Mouse (Mus musculus): Measurements from ENCODE around the gene Rnf8.
A peak's percentile ranks its signal among the peaks of the same experiment; 100 is the strongest.

Rnf8 gene

DNA sequence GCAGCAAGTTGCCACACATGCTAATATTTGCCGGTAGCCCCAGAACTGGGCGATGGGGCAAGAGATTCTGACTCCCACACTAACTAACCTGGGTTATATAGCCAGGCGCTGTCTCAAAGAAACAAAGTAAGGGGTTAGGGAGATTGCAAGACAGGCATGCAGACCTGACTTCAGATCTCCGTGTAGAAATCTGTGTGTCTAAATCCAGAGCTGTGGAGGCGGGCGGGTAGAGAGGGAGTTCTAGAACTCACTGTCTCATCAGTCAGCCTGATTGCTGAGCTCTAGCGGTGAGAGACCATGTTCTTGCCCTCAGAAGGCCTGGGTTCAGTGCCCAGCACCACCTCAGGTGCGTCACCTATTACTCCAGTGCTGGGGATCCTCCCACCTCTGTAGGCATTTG is 8.9 kb downstream of the Rnf8 start:
- no peak for DNase-seq (ENCODE audit: low read depth, low spot score)

DNA sequence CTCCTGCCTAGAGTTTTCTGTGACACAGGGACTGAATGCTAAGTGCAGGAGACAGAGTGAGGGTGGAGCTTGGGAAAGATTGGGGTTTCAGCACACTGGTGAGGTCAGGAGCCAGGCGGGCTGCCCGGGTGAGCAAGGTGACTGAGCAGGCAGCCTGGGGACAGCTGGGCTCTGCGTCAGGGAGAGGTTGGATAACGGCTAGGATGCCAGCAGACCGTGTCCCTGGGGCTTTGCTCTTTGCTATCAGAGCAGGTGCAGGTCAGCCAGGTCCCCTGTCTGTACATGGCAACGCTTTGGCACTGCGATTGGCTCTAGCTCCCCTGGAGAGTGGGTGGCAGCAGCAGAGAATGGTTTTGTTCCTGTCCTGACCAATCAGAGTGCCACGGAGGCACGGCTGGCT is 12.7 kb downstream of the Rnf8 start:
- DNase-seq (ENCODE audit: low read depth, low spot score): no peak

DNA sequence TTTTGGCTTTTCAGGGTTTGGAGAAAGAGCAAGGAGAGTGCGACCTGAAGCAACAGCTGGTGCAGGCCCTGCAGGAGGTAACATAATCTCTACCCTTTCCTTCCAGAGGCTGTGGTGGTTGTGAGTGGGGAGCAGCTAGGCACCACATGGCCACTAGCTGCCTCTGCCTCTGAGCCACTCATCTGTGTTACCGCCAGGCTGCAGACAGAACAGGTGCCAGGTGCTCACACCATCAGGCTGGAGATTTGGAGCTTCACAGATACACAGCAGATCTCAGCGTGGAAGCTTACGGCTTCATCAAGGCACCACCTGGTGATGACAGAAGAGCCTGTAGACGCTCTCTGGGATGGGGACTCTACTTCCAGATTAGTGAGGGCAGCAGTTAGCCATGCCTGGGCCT is 14.4 kb downstream of the Rnf8 start:
- no peak for DNase-seq (ENCODE audit: low read depth, low spot score)

- no peak for DNase-seq (ENCODE audit: low read depth, low spot score)
Measured at GRCm38 (mm10) chr17:29629620-29630019, 15.0 kb downstream of the Rnf8 start.

DNA sequence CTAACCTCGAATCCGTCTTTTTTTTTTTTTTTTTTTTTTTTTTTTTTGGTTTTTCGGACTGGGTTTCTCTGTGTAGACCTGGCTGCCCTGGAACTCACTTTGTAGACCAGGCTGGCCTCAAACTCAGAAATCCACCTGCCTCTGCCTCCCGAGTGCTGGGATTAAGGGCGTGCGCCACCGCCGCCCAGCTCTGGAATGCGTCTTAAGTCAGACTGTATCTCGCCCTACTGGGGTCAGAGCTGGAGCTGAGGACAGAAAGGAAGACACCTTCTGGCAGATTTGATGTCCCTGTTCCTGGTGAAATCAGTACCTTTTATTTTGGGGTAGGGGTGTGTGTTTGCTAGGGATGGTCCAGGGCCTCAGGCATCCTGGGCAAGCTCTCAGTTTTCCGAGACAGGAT is 17.7 kb downstream of the Rnf8 start:
- DNase-seq (ENCODE audit: low read depth, low spot score): no peak

GRCm38 (mm10) chr17:29635492-29635891 is 20.9 kb downstream of the Rnf8 start:
- DNase-seq (ENCODE audit: low read depth, low spot score): no peak

- DNase-seq (ENCODE audit: low read depth, low spot score): no peak
Measured at GRCm38 (mm10) chr17:29636118-29636517, 21.5 kb downstream of the Rnf8 start.

DNA sequence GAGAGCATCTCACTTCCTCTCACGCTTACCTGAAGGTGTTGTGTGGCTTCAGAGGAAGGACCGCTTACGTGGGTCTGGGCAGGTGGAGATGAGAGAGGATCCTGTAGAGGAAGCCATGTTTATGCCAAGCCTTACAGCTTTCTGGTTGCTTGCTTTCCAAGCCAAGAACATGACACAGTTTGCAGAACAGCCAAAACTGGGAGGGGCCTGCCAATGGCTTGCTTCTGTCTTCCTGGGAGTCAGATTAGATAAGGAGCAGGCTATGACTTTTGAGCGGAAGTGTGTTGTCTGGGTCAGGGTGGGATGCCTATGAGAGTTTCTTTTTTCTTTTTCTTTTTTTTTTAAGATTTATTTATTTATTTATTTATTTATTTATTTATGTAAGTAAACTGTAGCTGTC is 22.8 kb downstream of the Rnf8 start:
- no peak for DNase-seq (ENCODE audit: low read depth, low spot score)

- DNase-seq (ENCODE audit: low read depth, low spot score): no peak
Measured at GRCm38 (mm10) chr17:29637895-29638294, 23.3 kb downstream of the Rnf8 start.

DNA sequence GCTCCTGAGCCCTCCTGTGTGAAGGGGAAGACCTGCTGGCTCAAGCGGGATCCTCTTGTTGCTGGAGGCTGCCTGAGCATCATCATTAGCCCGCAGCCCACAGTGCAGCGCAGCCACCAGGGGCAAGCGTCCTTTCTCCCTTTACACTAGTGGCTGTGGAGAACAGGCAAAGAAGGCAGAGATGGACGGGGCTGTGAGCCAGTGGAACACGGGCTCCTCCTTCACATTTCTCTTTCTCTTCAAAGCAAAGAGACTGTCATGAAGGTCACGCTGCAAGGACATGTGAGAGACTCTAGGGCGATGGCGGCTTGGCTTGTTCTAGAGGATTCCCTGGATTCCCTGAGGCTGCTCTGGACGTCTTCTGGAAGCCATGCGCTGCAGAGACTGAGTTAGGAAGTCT is 26.4 kb downstream of the Rnf8 start:
- no peak for DNase-seq (ENCODE audit: low read depth, low spot score)

DNA sequence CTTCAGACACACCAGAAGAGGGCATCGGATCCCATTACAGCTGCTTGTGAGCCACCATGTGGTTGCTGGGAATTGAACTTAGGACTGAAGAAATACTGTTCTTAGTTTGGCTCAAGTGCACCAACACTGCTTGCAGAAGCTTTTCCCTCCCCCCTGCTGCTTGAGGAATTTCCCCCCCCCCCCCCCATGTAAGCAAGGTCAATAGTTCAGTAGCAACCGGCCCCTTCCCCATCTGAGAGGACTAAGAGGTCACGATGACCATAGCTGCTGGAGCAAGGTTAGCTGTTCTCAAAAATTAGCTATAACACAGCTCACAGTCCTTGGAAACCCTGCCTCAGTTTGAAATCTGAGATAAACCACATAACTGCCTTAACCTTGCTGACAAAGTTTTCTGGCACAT is 27.6 kb downstream of the Rnf8 start:
- no peak for DNase-seq (ENCODE audit: low read depth, low spot score)

DNA sequence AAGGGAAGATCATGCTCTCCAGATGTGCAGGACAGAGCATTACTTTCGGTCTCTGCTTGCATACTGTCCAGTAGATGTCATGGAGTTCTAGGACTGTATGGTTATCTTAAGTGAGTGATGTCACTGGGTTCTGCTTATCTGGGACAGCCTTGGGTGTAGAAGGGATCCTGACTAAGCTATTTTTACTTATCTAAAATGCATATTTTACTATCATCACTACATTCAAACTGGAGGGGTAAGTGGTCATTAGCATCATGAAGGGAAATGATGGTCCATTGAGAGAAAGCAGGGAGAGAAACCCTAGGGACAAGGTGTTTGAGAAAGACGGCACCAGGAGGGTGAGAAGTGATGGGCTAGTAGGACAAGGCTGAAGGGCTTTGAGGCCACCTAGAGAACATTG is 43.7 kb downstream of the Rnf8 start:
- DNase-seq (ENCODE audit: low read depth, low spot score): no peak

DNA sequence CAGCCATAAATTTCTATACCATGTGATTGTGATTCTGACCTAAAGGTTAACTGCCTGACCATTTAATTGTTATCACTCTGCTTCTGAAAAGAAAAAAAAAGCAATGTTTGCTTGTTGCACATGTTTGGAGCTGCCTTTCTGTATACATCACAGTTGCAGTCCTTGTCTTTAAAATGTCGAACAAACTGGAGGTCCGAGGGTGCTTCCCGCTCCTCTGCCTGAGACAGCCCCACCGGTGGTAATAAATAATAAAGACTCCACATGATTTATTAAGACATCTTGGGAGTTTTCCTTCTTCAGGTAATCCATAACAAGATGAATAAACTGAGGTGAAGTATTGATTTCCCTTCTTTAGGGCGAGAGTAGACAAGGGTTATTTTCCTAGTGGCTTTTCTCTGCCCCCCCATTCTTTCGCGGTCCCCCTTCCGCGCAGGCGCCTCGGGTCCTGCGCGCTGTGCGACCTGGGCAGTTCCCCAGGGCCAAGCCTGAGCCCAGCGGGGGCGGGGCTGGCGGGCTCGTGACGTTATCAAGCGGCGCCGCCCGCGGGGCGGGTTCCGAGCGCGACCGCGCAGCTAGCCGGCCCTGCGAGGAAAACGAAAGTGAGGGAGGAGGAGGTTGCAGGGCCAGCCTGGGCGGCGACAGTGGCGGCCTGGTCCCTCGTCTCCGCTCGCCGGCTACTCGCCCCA is 45.6 kb downstream of the Rnf8 start, which contains the start of gene Cmtr1:
Gene Cmtr1 (plus strand): TSS at position 520 of the 686 bp plus-strand sequence.
- DNase-seq (ENCODE audit: low read depth, low spot score): peak; percentile 86

DNA sequence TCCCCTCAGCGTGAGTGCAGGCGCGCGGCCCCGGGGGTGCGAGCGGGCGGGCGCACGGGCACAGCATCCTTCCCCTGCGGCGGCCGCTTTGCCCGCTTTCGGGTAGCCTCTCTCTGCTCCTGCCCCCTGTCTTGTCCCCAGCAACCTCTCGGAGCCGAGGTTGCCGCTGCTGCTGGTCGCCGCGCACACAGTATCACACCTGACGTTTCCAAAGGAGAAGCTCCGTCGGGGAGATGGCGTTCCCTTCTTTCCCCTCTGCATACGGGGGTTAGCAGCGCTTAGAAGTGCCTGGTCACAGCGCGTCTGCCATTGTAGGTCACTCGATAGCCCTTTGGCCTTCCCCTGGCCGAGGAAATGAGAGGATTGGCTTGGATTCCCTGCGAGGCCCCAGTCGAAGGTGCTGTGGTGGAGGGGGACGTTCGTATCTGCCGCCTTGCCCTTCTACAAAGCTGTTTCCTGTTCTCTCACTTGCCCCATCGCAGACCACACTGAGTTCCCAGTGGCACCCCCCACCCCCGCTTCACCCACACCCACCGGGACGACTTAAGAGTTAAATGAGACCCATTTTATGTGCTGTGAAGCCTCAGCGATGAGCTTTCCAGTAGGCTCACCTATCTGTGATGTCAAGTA is 46.3 kb downstream of the Rnf8 start:
- DNase-seq (ENCODE audit: low read depth, low spot score): no peak

DNA sequence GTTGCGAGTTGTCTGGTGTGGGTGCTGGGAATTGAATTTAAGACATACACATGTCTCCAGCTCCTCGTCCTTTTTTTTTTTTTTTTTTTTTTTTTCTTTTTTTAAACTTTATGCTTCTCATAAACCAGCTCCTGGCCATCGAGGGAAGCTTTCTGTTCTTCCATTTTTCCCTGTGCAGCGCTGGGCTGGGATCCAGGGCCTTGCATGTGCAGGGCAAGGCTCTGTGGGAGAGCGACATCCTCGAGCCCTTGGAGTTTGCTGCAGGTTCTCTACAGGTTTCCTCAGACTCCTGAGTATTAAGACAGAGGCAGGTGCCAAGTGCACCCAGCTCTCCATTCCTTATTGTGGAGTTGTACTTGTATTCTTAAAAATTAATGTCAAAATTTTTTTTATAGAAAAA is 47.6 kb downstream of the Rnf8 start:
- DNase-seq (ENCODE audit: low read depth, low spot score): no peak

DNA sequence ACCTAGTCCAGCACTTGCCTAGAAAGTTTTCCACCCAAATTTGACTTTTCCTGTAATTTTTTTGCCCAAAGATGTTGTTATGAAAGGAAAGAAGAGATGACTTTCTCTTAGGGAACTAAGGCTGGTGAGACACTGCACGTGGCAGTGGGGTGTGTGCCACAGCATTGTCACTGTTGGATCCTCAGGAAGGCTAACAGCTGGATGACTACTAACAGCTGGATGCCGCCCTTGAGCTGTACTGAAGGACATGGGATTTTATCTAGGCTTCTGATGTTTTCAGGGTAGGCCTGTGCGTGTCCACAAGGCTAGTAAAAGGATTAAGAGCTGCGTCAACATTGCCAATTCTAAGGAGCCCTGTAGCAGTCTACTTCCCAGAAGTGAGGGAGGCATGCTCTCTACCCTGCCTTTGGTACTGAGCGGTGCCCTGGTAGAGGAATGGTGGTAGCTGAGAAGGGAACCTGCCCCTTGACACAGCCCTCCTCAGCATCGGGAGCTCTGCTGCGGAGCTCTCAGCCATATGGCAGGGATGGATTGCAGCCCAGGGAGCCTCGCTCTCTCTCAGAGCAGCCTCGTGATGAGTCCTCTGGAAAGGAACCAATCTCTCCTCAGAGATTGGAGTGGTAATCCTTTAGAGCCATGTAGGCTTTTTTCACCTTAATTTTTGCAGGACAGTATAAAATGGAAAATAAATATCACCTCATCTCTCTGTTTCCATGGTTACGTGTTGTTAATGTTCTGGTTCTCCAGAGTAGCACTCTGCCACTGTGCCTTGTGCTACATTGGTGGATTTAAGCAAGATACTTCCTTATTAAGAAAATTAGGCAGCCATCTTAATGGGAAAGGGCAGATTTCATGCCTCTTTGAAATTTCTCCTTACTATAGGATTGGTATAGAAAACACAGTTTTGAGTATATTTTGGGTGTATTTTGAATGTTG is 53.7 kb downstream of the Rnf8 start:
- DNase-seq (ENCODE audit: low read depth, low spot score): peak; percentile 63

- no peak for DNase-seq (ENCODE audit: low read depth, low spot score)
Measured at GRCm38 (mm10) chr17:29669030-29669429, 54.4 kb downstream of the Rnf8 start.

DNA sequence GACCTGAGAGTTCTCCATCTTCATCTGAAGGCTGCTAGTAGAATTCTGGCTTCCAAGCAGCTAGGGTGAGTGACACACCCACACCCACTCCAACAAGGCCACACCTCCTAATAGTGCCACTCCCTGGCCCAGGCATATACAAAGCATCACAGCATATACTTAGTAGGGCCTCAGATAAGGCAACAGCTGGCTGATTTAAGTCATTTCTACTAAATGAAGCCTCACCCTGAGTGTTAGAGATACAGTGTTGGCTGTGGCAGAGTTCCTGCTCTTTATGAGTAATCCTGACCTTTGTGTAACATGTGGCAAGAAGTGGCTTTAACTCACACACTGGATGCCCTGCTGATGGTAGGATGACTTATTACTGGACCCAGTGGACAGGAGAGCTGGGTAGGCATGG is 55.3 kb downstream of the Rnf8 start:
- no peak for DNase-seq (ENCODE audit: low read depth, low spot score)

DNA sequence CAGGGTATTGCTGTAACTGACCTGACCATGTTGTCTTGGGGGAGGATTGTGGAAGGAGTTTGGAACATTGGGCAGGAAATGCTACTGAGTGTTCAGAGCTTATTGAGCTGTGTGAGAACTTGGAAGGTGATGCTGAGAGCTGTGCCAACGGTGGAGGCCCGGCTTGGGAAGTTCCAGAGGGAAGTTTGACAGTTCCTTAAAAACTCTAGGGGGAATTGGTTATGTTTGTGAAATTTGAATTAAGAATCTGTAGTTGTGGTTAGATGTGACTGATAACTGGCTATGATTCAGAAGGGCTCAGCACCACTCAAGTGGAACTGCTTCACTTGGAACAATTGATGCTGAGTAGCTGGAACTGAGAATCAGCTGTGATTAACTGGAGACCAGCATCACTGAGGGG is 56.4 kb downstream of the Rnf8 start:
- no peak for DNase-seq (ENCODE audit: low read depth, low spot score)

DNA sequence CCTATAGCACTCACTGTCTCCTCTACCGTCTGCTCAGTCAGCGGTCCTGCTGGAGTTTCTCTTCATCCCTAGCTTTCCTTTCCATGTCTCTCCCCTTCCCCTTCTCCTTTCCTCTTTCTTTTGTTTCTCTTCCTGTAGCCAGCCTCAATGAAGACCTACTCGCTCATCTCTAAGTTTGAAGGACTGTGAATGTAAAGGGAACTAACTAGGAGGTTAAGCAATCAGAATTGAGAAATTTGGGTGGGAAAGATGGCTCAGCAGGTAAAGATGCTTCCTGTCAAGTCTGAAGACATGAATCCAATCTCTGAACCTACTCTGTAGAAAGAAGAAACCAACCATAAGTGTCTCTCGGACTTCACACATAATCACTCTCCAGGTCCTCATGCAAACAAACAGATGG is 58.7 kb downstream of the Rnf8 start:
- DNase-seq (ENCODE audit: low read depth, low spot score): no peak

DNA sequence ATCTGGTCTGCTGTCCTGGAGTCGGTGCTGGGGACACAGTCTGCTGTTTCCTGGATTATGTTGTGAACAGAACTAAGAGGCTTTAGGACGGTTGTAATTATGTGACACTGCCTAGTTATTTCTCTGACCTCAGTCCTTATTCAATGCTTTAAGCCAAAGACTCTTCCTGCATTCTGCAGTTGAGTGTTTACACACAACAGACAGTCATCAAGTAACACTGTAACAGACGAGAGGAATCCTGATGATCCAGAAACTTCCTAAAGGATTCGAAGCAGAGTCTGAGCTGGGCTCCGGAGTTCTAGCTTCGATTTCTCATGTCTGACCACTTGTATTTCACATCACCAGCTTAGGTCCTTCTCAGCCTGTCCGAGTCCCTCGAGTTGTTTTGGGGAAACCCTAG is 63.9 kb downstream of the Rnf8 start:
- DNase-seq (ENCODE audit: low read depth, low spot score): no peak

DNA sequence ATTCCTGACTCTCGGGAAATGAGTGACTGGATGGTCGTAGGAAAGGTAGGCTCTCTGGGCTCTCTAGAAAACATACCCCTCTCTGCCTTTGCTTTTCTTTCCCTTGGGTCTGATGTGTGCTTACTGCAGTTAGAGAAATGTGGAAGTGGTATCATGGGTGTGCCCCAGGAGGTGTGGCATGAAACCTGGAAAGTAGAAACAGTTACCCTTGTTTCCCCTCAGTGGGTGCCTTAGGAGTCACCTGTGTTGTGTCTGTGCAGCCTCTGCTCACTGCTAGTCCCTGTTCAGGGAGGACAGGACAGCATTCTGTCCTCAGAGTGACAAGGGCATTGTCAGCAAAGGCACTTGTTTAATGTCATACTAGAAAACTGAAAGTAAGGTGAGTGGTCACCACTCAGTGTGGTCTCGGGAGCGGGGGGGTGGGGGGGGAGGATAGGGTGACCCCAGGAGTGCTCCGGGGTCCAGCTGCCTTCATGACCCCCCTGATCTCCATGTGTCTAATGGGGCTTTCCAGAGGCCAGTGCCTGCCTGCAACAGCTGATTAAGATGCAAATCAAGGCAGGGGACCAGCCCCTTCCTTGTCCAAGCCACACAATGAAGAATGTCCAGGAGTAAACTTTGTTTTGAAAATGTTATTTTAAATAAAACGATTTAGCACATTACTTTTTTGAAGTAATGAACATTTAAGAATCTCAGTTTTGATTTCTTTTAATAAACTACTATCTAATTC is 64.6 kb downstream of the Rnf8 start:
- DNase-seq (ENCODE audit: low read depth, low spot score): no peak

Data from telencephalon, adult 2 months (tissue).